Comparison of ENCODE assay signal across 16 mouse cellular contexts in genomic region chr5:135693281-135693853, GRCm38 (mm10). TPM values are rescaled to one million over a fixed set of nuclear protein-coding genes. Genes with fewer than 3 reads are reported as not detected.
DNase-seq lines count a peak whose midpoint lies in the region; TF ChIP-seq lines count a peak whose summit lies in the region.
"Had no signal": no experiment of that assay in that cellular context is flagged by ENCODE, and none has a peak within 500 bp of the region (broad histone marks: within the 10 kb centered on the region; RNA-seq: fewer than 3 reads in every experiment).

No protein-coding gene starts in this region.

- peaks cover 24% of the 10 kb centered on the region for H3K4me1 ChIP-seq in lung, adult 2 months (ENCODE audit: control insufficient read depth, insufficient read depth, low read length)

- peak; percentile 59 for DNase-seq in adrenal gland, postnatal 10 days
- DNase-seq in adrenal gland, adult 8-10 months = no peak
- peak; percentile 85 to 90 for DNase-seq in lung, adult 18-20 months
- DNase-seq in lung, adult 2 months = no peak
- peak; percentile 90 to 93 for DNase-seq in kidney, postnatal 25 days
- peak; percentile 63 to 77 for DNase-seq in lung, postnatal 4 days
- DNase-seq in gastrocnemius, postnatal 14 days = no peak
- DNase-seq in cerebellum, postnatal 4 days (ENCODE audit: low spot score in 2 of 2) = no peak
- DNase-seq: cerebellum, adult 9-11 months; heart, postnatal 10 days; thymus, postnatal 14 days had no signal

- TF ChIP-seq POLR2A in lung, adult 2 months (IDR thresholded peaks at IDR 0.05; ENCODE audit: borderline replicate concordance, extremely low read depth, low read depth, low read length) = no peak

- 79% methylated on average over 5 of the region's 5 CpGs for WGBS in lung, adult 2 months

- no peak overlapping the region for H3K4me3 ChIP-seq in lung, adult 2 months (replicated peaks; ENCODE audit: extremely low read depth, low read depth, low read length)
- H3K4me3 ChIP-seq: embryonic facial prominence, embryonic 13.5 days; heart, embryonic 10.5 days; limb, embryonic 13.5 days; midbrain, embryonic 13.5 days; neural tube, embryonic 12.5 days had no signal

- intact Hi-C loops in gastrocnemius, postnatal 14 days (cut with DNase I; ENCODE audit: low total_unique reads) = no loop called here

- TF ChIP-seq CTCF in lung, adult 2 months (IDR thresholded peaks at IDR 0.05; ENCODE audit: insufficient read depth, low read length) = no peak

RNA-seq across cellular contexts. Expression of gene Por, which starts 23.5 kb away (rescaled TPM):
- total RNA-seq in adrenal gland, postnatal 10 days (2021) = 100 to 1,000 TPM; 175 to 226 TPM
- total RNA-seq in adrenal gland, adult 8-10 months (2022) = 100 to 1,000 TPM; 229 to 400 (median 271) TPM
- 487 and 521 TPM in 2 replicates for polyA plus RNA-seq in lung, adult 2 months (2012; rRNA removed)
- total RNA-seq in gastrocnemius, postnatal 14 days (2021) = 10 to 100 TPM; 18.7 to 19.4 TPM

RNA-seq across cellular contexts. Expression of gene Tmem120a, which starts 50.9 kb away (rescaled TPM):
- total RNA-seq in adrenal gland, postnatal 10 days (2021) = 10 to 100 TPM; 61.7 to 68.2 TPM
- total RNA-seq in adrenal gland, adult 8-10 months (2022) = 10 to 100 TPM; 33.3 to 60.0 (median 44.2) TPM
- 24.6 and 31.0 TPM in 2 replicates for polyA plus RNA-seq in lung, adult 2 months (2012; rRNA removed)
- total RNA-seq in gastrocnemius, postnatal 14 days (2021) = 1 to 10 TPM; 3.8 to 5.2 TPM

Comparison
In these comparisons a context has a peak if more than half of its experiments do, and no peak if none do; other contexts are left out.
1. DNase-seq: peak in adrenal gland, postnatal 10 days (single experiment), lung, adult 18-20 months (2 of 2), kidney, postnatal 25 days (2 of 2) and lung, postnatal 4 days (2 of 2); none in adrenal gland, adult 8-10 months (single experiment), lung, adult 2 months (single experiment), gastrocnemius, postnatal 14 days (single experiment) and cerebellum, postnatal 4 days (0 of 2).
2. RNA of gene Por, which starts 23.5 kb away (total RNA-seq): 229 to 400 TPM in adrenal gland, adult 8-10 months and 175 to 226 TPM in adrenal gland, postnatal 10 days; 18.7 to 19.4 TPM in gastrocnemius, postnatal 14 days; every median in the first group is over 4 times any median in the second.
3. RNA of gene Tmem120a, which starts 50.9 kb away (total RNA-seq): 61.7 to 68.2 TPM in adrenal gland, postnatal 10 days and 33.3 to 60.0 TPM in adrenal gland, adult 8-10 months; 3.8 to 5.2 TPM in gastrocnemius, postnatal 14 days; every median in the first group is over 4 times any median in the second.